In genomic region chr1:39904720-39905119, GRCm38 (mm10) we compare ENCODE assay signal across 12 mouse cellular contexts. TPM values are rescaled to one million over a fixed set of nuclear protein-coding genes. Genes with fewer than 3 reads are reported as not detected.
DNase-seq lines count a peak whose midpoint lies in the region; ATAC-seq lines count a peak whose summit lies in the region.
"Had no signal": no experiment of that assay in that cellular context is flagged by ENCODE, and none has a peak within 500 bp of the region (broad histone marks: within the 10 kb centered on the region; RNA-seq: fewer than 3 reads in every experiment).

No protein-coding gene starts in this region.

- no peak overlapping the region; the same call in 1 of the 2 replicates for H3K4me3 ChIP-seq in heart, embryonic 12.5 days
- peak overlapping the region; percentile 99; the same call in 1 of the 2 replicates for H3K4me3 ChIP-seq in forebrain, embryonic 15.5 days
- H3K4me3 ChIP-seq in midbrain, embryonic 13.5 days (replicated peaks): peak overlapping the region; percentile 90; the same call in 1 of the 2 replicates
- H3K4me3 ChIP-seq: stomach, embryonic 15.5 days had no signal

- WGBS in heart, embryonic 12.5 days: 86% methylated on average over 3 of the region's 3 CpGs
- WGBS in forebrain, embryonic 15.5 days: 90% methylated on average over 3 of the region's 3 CpGs
- WGBS in midbrain, embryonic 13.5 days: 91% methylated on average over 3 of the region's 3 CpGs

- no peak overlapping the region for H3K27ac ChIP-seq in heart, embryonic 12.5 days (ENCODE audit: poor library complexity, severe bottlenecking)
- H3K27ac ChIP-seq in forebrain, embryonic 15.5 days (replicated peaks): no peak overlapping the region
- no peak overlapping the region for H3K27ac ChIP-seq in midbrain, embryonic 13.5 days
- H3K27ac ChIP-seq: stomach, embryonic 15.5 days had no signal

- no peak overlapping the region for H3K9ac ChIP-seq in heart, embryonic 12.5 days
- no peak overlapping the region for H3K9ac ChIP-seq in forebrain, embryonic 15.5 days (replicated peaks)
- no peak overlapping the region for H3K9ac ChIP-seq in midbrain, embryonic 13.5 days (replicated peaks)
- H3K9ac ChIP-seq: stomach, embryonic 15.5 days had no signal

- peak overlapping the region; percentile 29 for H3K4me2 ChIP-seq in heart, embryonic 12.5 days
- H3K4me2 ChIP-seq in forebrain, embryonic 15.5 days (replicated peaks): peak overlapping the region; percentile 28
- H3K4me2 ChIP-seq in midbrain, embryonic 13.5 days (replicated peaks): peak overlapping the region; percentile 96
- H3K4me2 ChIP-seq: stomach, embryonic 15.5 days had no signal

- H3K36me3 ChIP-seq in heart, embryonic 12.5 days: peaks cover 11% of the 10 kb centered on the region
- H3K36me3 ChIP-seq in forebrain, embryonic 15.5 days: peaks cover 5% of the 10 kb centered on the region; the same call in 1 of the 2 replicates
- peaks cover 14% of the 10 kb centered on the region for H3K36me3 ChIP-seq in midbrain, embryonic 13.5 days
- H3K36me3 ChIP-seq: stomach, embryonic 15.5 days had no signal

- no peaks in the 10 kb centered on the region for H3K27me3 ChIP-seq in heart, embryonic 12.5 days (replicated peaks)
- no peaks in the 10 kb centered on the region for H3K27me3 ChIP-seq in forebrain, embryonic 15.5 days
- no peaks in the 10 kb centered on the region for H3K27me3 ChIP-seq in midbrain, embryonic 13.5 days
- H3K27me3 ChIP-seq: stomach, embryonic 15.5 days had no signal

- H3K9me3 ChIP-seq in heart, embryonic 12.5 days (replicated peaks): no peaks in the 10 kb centered on the region
- H3K9me3 ChIP-seq in forebrain, embryonic 15.5 days: no peaks in the 10 kb centered on the region
- H3K9me3 ChIP-seq in midbrain, embryonic 13.5 days: no peaks in the 10 kb centered on the region
- H3K9me3 ChIP-seq: stomach, embryonic 15.5 days had no signal

- peaks cover 71% of the 10 kb centered on the region for H3K4me1 ChIP-seq in heart, embryonic 12.5 days (replicated peaks)
- H3K4me1 ChIP-seq in forebrain, embryonic 15.5 days: peaks cover 75% of the 10 kb centered on the region
- peaks cover 76% of the 10 kb centered on the region for H3K4me1 ChIP-seq in midbrain, embryonic 13.5 days (replicated peaks)

- no peak for ATAC-seq in heart, embryonic 12.5 days (ENCODE audit: insufficient number of reproducible peaks, low FRiP score)
- ATAC-seq in forebrain, embryonic 15.5 days (replicated peaks): no peak
- ATAC-seq in midbrain, embryonic 13.5 days: no peak
- ATAC-seq in megakaryocyte progenitor cell, adult 5-6 weeks (replicated peaks; ENCODE audit: poor library complexity): no peak

- no peak for DNase-seq in heart, postnatal 4 days
- peak; percentile 76 for DNase-seq in A20 (ENCODE audit: low read depth, low spot score)
- DNase-seq in Muller cell, postnatal 12 days (ENCODE audit: inconsistent ontology term): no peak
- no peak for DNase-seq in adrenal gland, adult 8-10 months
- DNase-seq: heart, adult 18-20 months; kidney, postnatal 4 days; lung, postnatal 14 days had no signal

RNA-seq across cellular contexts. Expression of gene Map4k4, which starts 4.0 kb away (rescaled TPM):
- polyA plus RNA-seq in heart, embryonic 12.5 days (2016; fragmentation: Nextera tagmentation; extraction: Ambion mirVana): 26.1 and 31.8 TPM in 2 replicates
- 100 to 1,000 TPM; 207 to 231 TPM for total RNA-seq in heart, postnatal 4 days (2021)
- polyA plus RNA-seq in forebrain, embryonic 15.5 days (2015; fragmentation: Nextera tagmentation; extraction: Ambion mirVana): 55.7 and 60.2 TPM in 2 replicates
- polyA plus RNA-seq in midbrain, embryonic 13.5 days (2015; fragmentation: Nextera tagmentation; extraction: Ambion mirVana): 49.0 and 58.2 TPM in 2 replicates
- total RNA-seq in megakaryocyte progenitor cell, adult 5-6 weeks (2015): 13.3 and 19.2 TPM in 2 replicates
- 42.5 and 66.7 TPM in 2 replicates for total RNA-seq in megakaryocyte progenitor cell, adult 5-6 weeks (2017)
- total RNA-seq in adrenal gland, adult 8-10 months (2022): 100 to 1,000 TPM in 2 of 4 experiments, 10 to 100 TPM in 2; 80.9 to 123 (median 104) TPM

Comparison
In these comparisons a context has a peak if more than half of its experiments do, and no peak if none do; other contexts are left out.
1. H3K4me2 ChIP-seq: peak in every context shown above with its lines; median percentile 96 in midbrain, embryonic 13.5 days; 29 in heart, embryonic 12.5 days; 28 in forebrain, embryonic 15.5 days.